Mouse (Mus musculus): ENCODE data around the gene Xrcc4. TPM values are rescaled to one million over a fixed set of nuclear protein-coding genes. Genes with fewer than 3 reads are reported as not detected.
A peak's percentile ranks its signal among the peaks of the same experiment; 100 is the strongest.

The Xrcc4 gene
- polyA plus RNA-seq, 1 experiment from 2014 or later, result 14.2 TPM

- Histone ChIP-seq H3K27ac (no peak overlapping the region), H3K9me3 (replicated peaks) (no peaks in the 10 kb centered on the region), H3K4me2 (no peak overlapping the region), H3K36me3 (ENCODE audit: poor library complexity, severe bottlenecking) (no peaks in the 10 kb centered on the region), H3K9ac (no peak overlapping the region), H3K4me1 (no peaks in the 10 kb centered on the region), H3K27me3 (no peaks in the 10 kb centered on the region), H3K4me3 (no peak overlapping the region)
- 83% methylated on average over 3 of the region's 3 CpGs for WGBS
- ATAC-seq, result no peak
These were observed 216.7 kb downstream of the Xrcc4 start for GRCm38 (mm10) chr13:89872725-89873124.

GRCm38 (mm10) chr13:89854139-89854538 lies 235.3 kb downstream of the Xrcc4 start:
- Histone ChIP-seq H3K27ac (no peak overlapping the region), H3K4me2 (no peak overlapping the region), H3K9ac (no peak overlapping the region), H3K27me3 (no peaks in the 10 kb centered on the region), H3K9me3 (replicated peaks) (no peaks in the 10 kb centered on the region), H3K4me1 (no peaks in the 10 kb centered on the region), H3K4me3 (no peak overlapping the region), H3K36me3 (ENCODE audit: poor library complexity, severe bottlenecking) (no peaks in the 10 kb centered on the region)
- WGBS, result 87% methylated on average over 5 of the region's 5 CpGs
- ATAC-seq, result no peak

- H3K27me3 ChIP-seq, result no peaks in the 10 kb centered on the region
- no peak for ATAC-seq
- no peak overlapping the region for H3K4me2 ChIP-seq
These were observed 238.7 kb downstream of the Xrcc4 start for GRCm38 (mm10) chr13:89850746-89851145.

GRCm38 (mm10) chr13:89849955-89850354 lies 239.5 kb downstream of the Xrcc4 start:
- 94% methylated on average over 1 of the region's 1 CpGs for WGBS

More at GRCm38 (mm10) chr13:89850746-89851145, 238.7 kb downstream of the Xrcc4 start:
- no peak overlapping the region for H3K4me3 ChIP-seq
- no peak overlapping the region for H3K27ac ChIP-seq
- H3K36me3 ChIP-seq (ENCODE audit: poor library complexity, severe bottlenecking), result no peaks in the 10 kb centered on the region
- H3K9ac ChIP-seq, result no peak overlapping the region
- WGBS, result 93% methylated on average over 2 of the region's 2 CpGs
- H3K9me3 ChIP-seq (replicated peaks), result no peaks in the 10 kb centered on the region
- H3K4me1 ChIP-seq, result no peaks in the 10 kb centered on the region

GRCm38 (mm10) chr13:89838635-89839034 lies 250.8 kb downstream of the Xrcc4 start:
- H3K27me3 ChIP-seq, result no peaks in the 10 kb centered on the region
- no peak overlapping the region for H3K4me2 ChIP-seq
- H3K9ac ChIP-seq, result no peak overlapping the region
- ATAC-seq, result no peak
- no peak overlapping the region for H3K4me3 ChIP-seq
- no peak overlapping the region for H3K27ac ChIP-seq
- no peaks in the 10 kb centered on the region for H3K4me1 ChIP-seq
- 93% methylated on average over 3 of the region's 3 CpGs for whole genome bisulfite sequencing
- H3K36me3 ChIP-seq (ENCODE audit: poor library complexity, severe bottlenecking), result no peaks in the 10 kb centered on the region
- H3K9me3 ChIP-seq (replicated peaks), result no peaks in the 10 kb centered on the region

More at GRCm38 (mm10) chr13:89849955-89850354, 239.5 kb downstream of the Xrcc4 start:
- Histone ChIP-seq H3K4me3 (no peak overlapping the region), H3K27ac (no peak overlapping the region), H3K9ac (no peak overlapping the region), H3K4me2 (no peak overlapping the region), H3K4me1 (no peaks in the 10 kb centered on the region), H3K9me3 (replicated peaks) (no peaks in the 10 kb centered on the region), H3K27me3 (no peaks in the 10 kb centered on the region), H3K36me3 (ENCODE audit: poor library complexity, severe bottlenecking) (no peaks in the 10 kb centered on the region)
- ATAC-seq, result no peak

GRCm38 (mm10) chr13:89834485-89834884 lies 254.9 kb downstream of the Xrcc4 start:
- H3K4me2 ChIP-seq, result no peak overlapping the region
- 72% methylated on average over 3 of the region's 3 CpGs for WGBS
- no peak for ATAC-seq
- no peaks in the 10 kb centered on the region for H3K4me1 ChIP-seq
- H3K36me3 ChIP-seq (ENCODE audit: poor library complexity, severe bottlenecking), result no peaks in the 10 kb centered on the region
- no peak overlapping the region for H3K9ac ChIP-seq
- no peaks in the 10 kb centered on the region for H3K27me3 ChIP-seq
- no peaks in the 10 kb centered on the region for H3K9me3 ChIP-seq (replicated peaks)
- no peak overlapping the region for H3K4me3 ChIP-seq
- no peak overlapping the region for H3K27ac ChIP-seq

- no peaks in the 10 kb centered on the region for H3K27me3 ChIP-seq
- no peaks in the 10 kb centered on the region for H3K4me1 ChIP-seq
- no peak overlapping the region for H3K27ac ChIP-seq
- H3K9me3 ChIP-seq (replicated peaks), result no peaks in the 10 kb centered on the region
- no peaks in the 10 kb centered on the region for H3K36me3 ChIP-seq (ENCODE audit: poor library complexity, severe bottlenecking)
- H3K4me2 ChIP-seq, result no peak overlapping the region
- no peak overlapping the region for H3K4me3 ChIP-seq
- 78% methylated on average over 2 of the region's 2 CpGs for WGBS
- ATAC-seq, result no peak
- no peak overlapping the region for H3K9ac ChIP-seq
These were observed 256.2 kb downstream of the Xrcc4 start for GRCm38 (mm10) chr13:89833053-89833670.

GRCm38 (mm10) chr13:89828429-89828970 lies 260.9 kb downstream of the Xrcc4 start:
- no peak overlapping the region for H3K4me2 ChIP-seq
- ATAC-seq, result no peak
- no peaks in the 10 kb centered on the region for H3K9me3 ChIP-seq (replicated peaks)
- no peaks in the 10 kb centered on the region for H3K4me1 ChIP-seq
- no peak overlapping the region for H3K4me3 ChIP-seq
- no peaks in the 10 kb centered on the region for H3K27me3 ChIP-seq
- H3K36me3 ChIP-seq (ENCODE audit: poor library complexity, severe bottlenecking), result no peaks in the 10 kb centered on the region
- H3K9ac ChIP-seq, result no peak overlapping the region
- H3K27ac ChIP-seq, result no peak overlapping the region
- WGBS, result 6% methylated on average over 3 of the region's 3 CpGs

GRCm38 (mm10) chr13:89827838-89828237 lies 261.6 kb downstream of the Xrcc4 start:
- Histone ChIP-seq H3K27me3 (no peaks in the 10 kb centered on the region), H3K9me3 (replicated peaks) (no peaks in the 10 kb centered on the region), H3K4me3 (no peak overlapping the region), H3K9ac (no peak overlapping the region), H3K27ac (no peak overlapping the region), H3K4me1 (no peaks in the 10 kb centered on the region), H3K36me3 (ENCODE audit: poor library complexity, severe bottlenecking) (no peaks in the 10 kb centered on the region), H3K4me2 (no peak overlapping the region)
- no peak for ATAC-seq
- WGBS, result 89% methylated on average over 2 of the region's 2 CpGs

GRCm38 (mm10) chr13:89814543-89814942 lies 274.9 kb downstream of the Xrcc4 start:
- Histone ChIP-seq H3K27me3 (no peaks in the 10 kb centered on the region), H3K9ac (no peak overlapping the region), H3K27ac (no peak overlapping the region), H3K36me3 (ENCODE audit: poor library complexity, severe bottlenecking) (no peaks in the 10 kb centered on the region), H3K9me3 (replicated peaks) (no peaks in the 10 kb centered on the region), H3K4me1 (no peaks in the 10 kb centered on the region), H3K4me2 (no peak overlapping the region), H3K4me3 (no peak overlapping the region)
- 14% methylated on average over 2 of the region's 2 CpGs for WGBS
- ATAC-seq, result peak; percentile 51; the same call in 1 of the 2 replicates

GRCm38 (mm10) chr13:89812169-89812568 lies 277.2 kb downstream of the Xrcc4 start:
- Histone ChIP-seq H3K9ac (no peak overlapping the region), H3K36me3 (ENCODE audit: poor library complexity, severe bottlenecking) (no peaks in the 10 kb centered on the region), H3K4me3 (no peak overlapping the region), H3K27ac (no peak overlapping the region), H3K27me3 (no peaks in the 10 kb centered on the region), H3K4me1 (no peaks in the 10 kb centered on the region), H3K9me3 (replicated peaks) (no peaks in the 10 kb centered on the region), H3K4me2 (no peak overlapping the region)
- WGBS, result 96% methylated on average over 2 of the region's 2 CpGs
- ATAC-seq, result no peak

- H3K4me3 ChIP-seq, result no peak overlapping the region
- H3K27ac ChIP-seq, result no peak overlapping the region
- no peaks in the 10 kb centered on the region for H3K27me3 ChIP-seq
- no peak for ATAC-seq
- H3K36me3 ChIP-seq (ENCODE audit: poor library complexity, severe bottlenecking), result no peaks in the 10 kb centered on the region
- no peak overlapping the region for H3K4me2 ChIP-seq
- no peak overlapping the region for H3K9ac ChIP-seq
- H3K9me3 ChIP-seq (replicated peaks), result no peaks in the 10 kb centered on the region
- H3K4me1 ChIP-seq, result no peaks in the 10 kb centered on the region
These were observed 280.4 kb downstream of the Xrcc4 start for GRCm38 (mm10) chr13:89809024-89809423.

- 90% methylated on average over 2 of the region's 2 CpGs for WGBS
- no peak overlapping the region for H3K9ac ChIP-seq
These were observed 287.5 kb downstream of the Xrcc4 start for GRCm38 (mm10) chr13:89801901-89802300.

More at GRCm38 (mm10) chr13:89801901-89802300, 287.5 kb downstream of the Xrcc4 start:
- Histone ChIP-seq H3K4me2 (no peak overlapping the region), H3K27ac (no peak overlapping the region), H3K36me3 (ENCODE audit: poor library complexity, severe bottlenecking) (no peaks in the 10 kb centered on the region), H3K4me1 (peaks cover 6% of the 10 kb centered on the region; the same call in 1 of the 2 replicates), H3K27me3 (no peaks in the 10 kb centered on the region), H3K4me3 (no peak overlapping the region), H3K9me3 (replicated peaks) (no peaks in the 10 kb centered on the region)
- no peak for ATAC-seq

Data from forebrain, embryonic 13.5 days (tissue).